In genomic region chr8:120285033-120285432, GRCm38 (mm10) we compare ENCODE assay signal across 8 mouse cellular contexts. TPM values are rescaled to one million over a fixed set of nuclear protein-coding genes. Genes with fewer than 3 reads are reported as not detected.
A peak's percentile ranks its signal among the peaks of the same experiment; 100 is the strongest.
DNase-seq lines count a peak whose midpoint lies in the region; ATAC-seq and TF ChIP-seq lines count a peak whose summit lies in the region.

No protein-coding gene starts in this region.

- H3K9ac ChIP-seq in intestine, embryonic 16.5 days (ENCODE audit: low read depth, low read length) = peak overlapping the region; percentile 39; the same call in 1 of the 2 replicates
- no peak overlapping the region for H3K9ac ChIP-seq in lung, postnatal 0 days (replicated peaks; ENCODE audit: low read depth)

- no peak for TF ChIP-seq CTCF in lung, postnatal 0 days (IDR thresholded peaks at IDR 0.05)
- TF ChIP-seq CTCF in thymus, adult 2 months (IDR thresholded peaks at IDR 0.05; ENCODE audit: borderline replicate concordance, control insufficient read depth, extremely low read depth, insufficient read depth, low read length, poor library complexity) = 0 out of 2 replicates have a peak, but pooled peaks have one; percentile 21

- DNase-seq in urinary bladder, postnatal 14 days (ENCODE audit: low spot score) = peak; percentile 50
- no peak for DNase-seq in urinary bladder, postnatal 4 days (ENCODE audit: low spot score in 2 of 2)
- DNase-seq in lung, postnatal 0 days (ENCODE audit: low spot score) = peak; percentile 95
- DNase-seq in thymus, adult 2 months = peak; percentile 73
- no peak for DNase-seq in urinary bladder, adult 18-20 months (ENCODE audit: low spot score in 2 of 2)
- no peak for DNase-seq in cerebellum, postnatal 14 days
- DNase-seq in left cerebral cortex, postnatal 10 days (ENCODE audit: extremely low spot score in 1 of 2, low spot score in 2 of 2) = no peak

- H3K4me1 ChIP-seq in intestine, embryonic 16.5 days (ENCODE audit: control insufficient read depth, insufficient read depth, low read length) = peaks cover 61% of the 10 kb centered on the region
- peaks cover 29% of the 10 kb centered on the region for H3K4me1 ChIP-seq in lung, postnatal 0 days (ENCODE audit: insufficient read depth, low read depth, low read length)
- H3K4me1 ChIP-seq in thymus, adult 2 months (replicated peaks; ENCODE audit: control insufficient read depth, insufficient read depth, low read length) = peaks cover 64% of the 10 kb centered on the region

- intact Hi-C loops in left cerebral cortex, postnatal 10 days (cut with DNase I) = loop anchor here (5.0 to 10.0 kb wide), 3 partner anchors 100 to 312 kb away; no protein-coding TSS in a partner anchor

- ATAC-seq in intestine, embryonic 16.5 days = peak; percentile 85
- peak; percentile 92 for ATAC-seq in lung, postnatal 0 days

- WGBS in intestine, embryonic 16.5 days = 31% methylated on average over 3 of the region's 3 CpGs
- 15% methylated on average over 3 of the region's 3 CpGs for WGBS in lung, postnatal 0 days
- WGBS in thymus, adult 2 months = 8% methylated on average over 3 of the region's 3 CpGs

- no peaks in the 10 kb centered on the region for H3K27me3 ChIP-seq in intestine, embryonic 16.5 days (replicated peaks; ENCODE audit: control insufficient read depth, insufficient read depth, low read length)
- H3K27me3 ChIP-seq in lung, postnatal 0 days (replicated peaks; ENCODE audit: insufficient read depth, low read length) = no peaks in the 10 kb centered on the region
- no peaks in the 10 kb centered on the region for H3K27me3 ChIP-seq in thymus, adult 2 months (ENCODE audit: control insufficient read depth, insufficient read depth, low read length)

- TF ChIP-seq POLR2A in thymus, adult 2 months (IDR thresholded peaks at IDR 0.05; ENCODE audit: control insufficient read depth, extremely low read depth, insufficient read depth, low read length, poor library complexity) = peak; percentile 44; the same call in 1 of the 2 replicates

- H3K4me3 ChIP-seq in intestine, embryonic 16.5 days (ENCODE audit: low read length) = no peak overlapping the region
- H3K4me3 ChIP-seq in lung, postnatal 0 days (ENCODE audit: low read depth, low read length) = no peak overlapping the region
- H3K4me3 ChIP-seq in thymus, adult 2 months (ENCODE audit: control insufficient read depth, insufficient read depth, low read length) = no peak overlapping the region

- H3K9me3 ChIP-seq in intestine, embryonic 16.5 days (ENCODE audit: control insufficient read depth, low read length) = no peaks in the 10 kb centered on the region
- H3K9me3 ChIP-seq in lung, postnatal 0 days (ENCODE audit: low read length) = no peaks in the 10 kb centered on the region

- no peaks in the 10 kb centered on the region for H3K36me3 ChIP-seq in intestine, embryonic 16.5 days (ENCODE audit: control insufficient read depth, insufficient read depth, low read length)
- H3K36me3 ChIP-seq in lung, postnatal 0 days (ENCODE audit: insufficient read depth, low read length) = no peaks in the 10 kb centered on the region
- H3K36me3 ChIP-seq in thymus, adult 2 months (ENCODE audit: control insufficient read depth, insufficient read depth, low read length) = no peaks in the 10 kb centered on the region

- H3K4me2 ChIP-seq in intestine, embryonic 16.5 days (ENCODE audit: low read depth, low read length) = no peak overlapping the region
- H3K4me2 ChIP-seq in lung, postnatal 0 days (replicated peaks; ENCODE audit: low read depth, low read length) = no peak overlapping the region

- peak; percentile 32; the same call in 1 of the 2 replicates for TF ChIP-seq EP300 in lung, postnatal 0 days (IDR thresholded peaks at IDR 0.05)

- peak overlapping the region; percentile 78 for H3K27ac ChIP-seq in intestine, embryonic 16.5 days (ENCODE audit: low read length)
- peak overlapping the region; percentile 47 for H3K27ac ChIP-seq in lung, postnatal 0 days (ENCODE audit: low read length)
- H3K27ac ChIP-seq in thymus, adult 2 months (ENCODE audit: control insufficient read depth, insufficient read depth, low read length) = peak overlapping the region; percentile 90

RNA-seq across cellular contexts. Expression of gene Gse1, which starts 56.8 kb away (rescaled TPM):
- 7.3 and 8.3 TPM in 2 replicates for polyA plus RNA-seq in intestine, embryonic 16.5 days (2015; fragmentation: Nextera tagmentation; extraction: Ambion mirVana)
- 9.5 and 9.9 TPM in 2 replicates for polyA plus RNA-seq in lung, postnatal 0 days (2015; fragmentation: Nextera tagmentation; extraction: Ambion mirVana)
- 202 and 226 TPM in 2 replicates for polyA plus RNA-seq in thymus, adult 2 months (2012; rRNA removed)
- 10 to 100 TPM; 41.7 to 45.3 TPM for total RNA-seq in left cerebral cortex, postnatal 10 days (2021)

Comparison
In these comparisons a context has a peak if more than half of its experiments do, and no peak if none do; other contexts are left out.
1. DNase-seq: peak in urinary bladder, postnatal 14 days (single experiment), lung, postnatal 0 days (single experiment) and thymus, adult 2 months (single experiment); none in urinary bladder, postnatal 4 days (0 of 2), urinary bladder, adult 18-20 months (0 of 2), cerebellum, postnatal 14 days (0 of 2) and left cerebral cortex, postnatal 10 days (0 of 2).
2. RNA of gene Gse1, which starts 56.8 kb away (polyA plus RNA-seq): 202 to 226 TPM in thymus, adult 2 months; 9.5 to 9.9 TPM in lung, postnatal 0 days and 7.3 to 8.3 TPM in intestine, embryonic 16.5 days; every median in the first group is over 10 times any median in the second.
3. Peak in every context shown above with its lines, with median percentiles within 50 percentile points of each other: H3K27ac ChIP-seq.